Mouse (Mus musculus) bone marrow, adult 2 months (tissue): Measurements from ENCODE around the gene March8. TPM values are rescaled to one million over a fixed set of nuclear protein-coding genes. Genes with fewer than 3 reads are reported as not detected.

ENCODE experiments used
- H3K27ac ChIP-seq: fragments of 200-500 bp; 2 replicates; pipeline ENCODE4 v1.5.1; 2012; ENCODE audit warnings: low read depth, mild to moderate bottlenecking, control low read depth, inconsistent platforms, low read length; ENCODE audit not compliant: control insufficient read depth, poor library complexity, insufficient read depth
- H3K4me1 ChIP-seq: fragments of 200-500 bp; 2 replicates; pipeline ENCODE4 v1.6.1; 2011; ENCODE audit warnings: low read length; ENCODE audit not compliant: control insufficient read depth, insufficient read depth
- H3K4me3 ChIP-seq: fragments of 200-500 bp; replicated peaks from 2 replicates; pipeline ENCODE3; 2011; ENCODE audit warnings: mild to moderate bottlenecking, low read depth, low read length, control low read depth; ENCODE audit not compliant: control insufficient read depth
- CTCF ChIP-seq: fragments of 200-500 bp; IDR thresholded peaks from 2 replicates; pipeline ENCODE4 v1.5.1; 2011; ENCODE audit warnings: low read length, control low read depth; ENCODE audit not compliant: control insufficient read depth, insufficient read depth
- POLR2A ChIP-seq: fragments of 200-500 bp; IDR thresholded peaks from 2 replicates; pipeline ENCODE4 v1.6.1; 2011; ENCODE audit warnings: low read depth, mild to moderate bottlenecking, control low read depth, low read length, borderline replicate concordance; ENCODE audit not compliant: control insufficient read depth
- WGBS: fragments of 180-500 bp; shearing (Covaris S2); methylation state at CpG from one replicate; pipeline ENCODE4 v1.1.7; 2018; 5-methylcytosine and 5-hydroxymethylcytosine counted together
- polyA plus RNA-seq: library from polyadenylated mRNA; stranded (reverse); fragments of >200 nt; gene quantifications from 2 replicates; pipeline ENCODE4 v1.2.4, GENCODE M21; 2011; ENCODE audit warnings: low replicate concordance; ENCODE audit not compliant: missing spikeins, insufficient read depth, insufficient read length

March8 gene
- polyA plus RNA-seq, 1 experiment: 61.5 TPM

DNA sequence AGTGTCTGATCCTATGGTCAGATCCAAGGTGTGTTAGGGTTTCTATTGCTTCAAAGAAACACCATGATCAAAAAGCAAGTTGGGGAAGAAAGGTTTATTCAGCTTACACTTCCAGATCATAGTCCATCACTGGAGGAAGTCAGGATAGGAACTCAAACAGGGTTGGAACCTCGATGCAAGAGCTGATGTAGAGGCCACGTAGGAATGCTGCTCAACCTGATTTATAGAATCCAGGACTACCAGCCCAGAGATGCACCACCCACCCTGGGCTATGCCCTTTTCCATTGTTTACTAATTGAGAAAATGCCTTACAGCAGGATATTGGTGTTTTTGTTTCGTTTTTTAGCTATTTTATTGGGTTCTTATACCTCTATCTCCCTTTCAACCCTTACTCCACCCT is 23.6 kb downstream of the March8 start:
- Histone ChIP-seq H3K27ac (no peak overlapping the region), H3K4me3 (no peak overlapping the region), H3K4me1 (no peaks in the 10 kb centered on the region; the same call in 1 of the 2 replicates)
- WGBS: 87% methylated on average over 3 of the region's 3 CpGs
- TF ChIP-seq POLR2A: no peak
- no peak for TF ChIP-seq CTCF

DNA sequence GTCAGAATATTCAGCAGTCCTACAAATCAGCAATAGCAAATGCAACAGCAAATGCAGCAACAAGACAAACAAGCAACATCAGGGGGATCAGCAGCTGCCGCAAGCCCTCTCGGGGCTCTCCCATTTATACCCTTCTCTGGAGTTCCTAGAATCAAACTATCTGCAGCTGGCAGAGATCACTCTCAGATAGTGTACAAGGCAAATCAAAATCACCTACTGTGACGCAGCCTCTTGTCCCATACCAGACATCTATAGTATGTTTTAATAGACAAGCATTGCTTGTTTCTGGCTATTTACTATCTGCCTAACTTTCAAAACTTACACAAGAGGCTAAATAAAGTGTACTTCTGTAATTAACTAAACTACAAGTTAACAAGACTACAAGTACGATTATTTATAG is 24.2 kb downstream of the March8 start:
- 90% methylated on average over 4 of the region's 4 CpGs for WGBS
- Histone ChIP-seq H3K4me1 (no peaks in the 10 kb centered on the region; the same call in 1 of the 2 replicates), H3K4me3 (no peak overlapping the region), H3K27ac (no peak overlapping the region)
- no peak for TF ChIP-seq POLR2A
- TF ChIP-seq CTCF: no peak

DNA sequence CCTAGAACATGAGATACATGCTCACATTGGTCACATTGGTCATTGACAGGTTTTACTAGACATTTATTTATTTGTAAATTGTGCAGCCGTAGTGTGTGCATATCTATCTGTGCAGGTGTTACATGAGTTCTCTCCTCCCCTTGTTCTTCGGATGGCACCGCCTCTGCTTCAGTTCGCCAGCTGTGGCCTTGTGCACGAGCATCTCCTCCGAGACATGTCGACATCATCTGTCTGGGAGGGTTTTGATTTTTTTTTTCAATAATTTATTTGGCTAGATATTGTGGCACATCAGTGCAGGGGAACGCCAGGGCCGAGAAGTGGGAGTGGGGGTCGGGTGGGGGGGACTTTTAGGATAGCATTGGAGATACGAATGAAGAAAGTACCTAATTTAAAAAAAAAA is 30.1 kb downstream of the March8 start:
- WGBS: 68% methylated on average over 11 of the region's 11 CpGs
- H3K4me1 ChIP-seq: peaks cover 4% of the 10 kb centered on the region
- H3K27ac ChIP-seq: no peak overlapping the region
- H3K4me3 ChIP-seq: no peak overlapping the region
- TF ChIP-seq CTCF: no peak
- TF ChIP-seq POLR2A: no peak

DNA sequence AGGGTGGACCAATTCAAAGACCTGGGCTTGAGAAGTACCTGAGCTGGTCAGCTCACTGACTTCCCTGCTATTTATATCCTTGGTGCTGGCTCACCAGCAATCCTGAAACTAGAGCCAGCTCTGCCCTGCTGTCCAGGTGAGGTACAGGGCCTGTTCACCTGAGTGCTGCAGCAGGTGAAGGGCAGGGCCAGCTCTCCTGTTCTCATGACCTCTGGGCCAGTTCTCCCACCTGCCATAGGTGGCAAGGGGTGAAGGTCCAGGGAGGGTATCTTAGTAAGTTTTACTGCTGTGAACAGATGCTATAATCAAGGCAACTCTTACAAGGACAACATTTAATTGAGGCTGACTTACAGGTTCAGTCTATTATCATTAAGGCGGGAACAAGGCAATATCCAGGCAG is 32.0 kb downstream of the March8 start:
- H3K4me3 ChIP-seq: peak overlapping the region; percentile 22
- WGBS: 90% methylated on average over 1 of the region's 1 CpGs
- TF ChIP-seq CTCF (no peak), POLR2A (no peak)
- peaks cover 4% of the 10 kb centered on the region for H3K4me1 ChIP-seq
- peak overlapping the region; percentile 76 for H3K27ac ChIP-seq

DNA sequence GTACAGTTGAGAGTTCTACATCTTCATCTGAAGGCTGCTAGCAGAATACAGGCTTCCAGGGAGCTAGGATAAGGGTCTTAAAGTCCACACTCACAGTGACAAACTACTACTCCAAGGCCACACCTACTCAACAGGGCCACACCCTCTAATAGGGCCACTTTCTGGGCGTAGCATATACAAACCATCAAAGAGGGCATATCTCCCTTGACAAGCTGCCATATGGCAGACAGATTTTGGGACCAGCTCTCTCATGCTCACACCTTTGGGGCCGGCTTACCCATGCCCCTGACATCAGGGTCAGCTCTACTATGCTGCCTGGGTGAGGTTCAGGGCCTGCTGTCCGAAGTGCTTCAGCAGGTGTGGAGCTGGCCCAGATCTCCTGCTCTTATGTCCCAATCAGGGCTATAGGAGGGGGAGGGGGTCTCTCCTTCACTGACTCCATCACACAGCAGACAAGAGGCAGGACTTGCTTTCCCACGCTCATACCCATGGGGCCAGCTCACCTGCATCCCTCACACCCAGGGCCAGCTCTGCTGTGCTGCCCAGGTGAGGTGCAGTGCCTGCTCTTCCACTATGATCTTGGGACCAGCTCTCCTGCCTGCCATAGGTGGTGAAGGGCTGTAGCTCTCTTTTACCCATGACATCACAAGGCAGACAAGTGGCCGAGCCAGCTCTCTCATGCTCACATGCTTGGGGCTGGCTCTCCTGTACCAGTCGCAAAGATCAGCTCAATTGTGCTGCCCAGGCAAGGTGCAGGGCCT is 32.6 kb downstream of the March8 start:
- H3K27ac ChIP-seq: no peak overlapping the region; the same call in 1 of the 2 replicates
- WGBS: 80% methylated on average over 6 of the region's 6 CpGs
- peaks cover 4% of the 10 kb centered on the region for H3K4me1 ChIP-seq
- TF ChIP-seq POLR2A (no peak), CTCF (no peak)
- H3K4me3 ChIP-seq: no peak overlapping the region

DNA sequence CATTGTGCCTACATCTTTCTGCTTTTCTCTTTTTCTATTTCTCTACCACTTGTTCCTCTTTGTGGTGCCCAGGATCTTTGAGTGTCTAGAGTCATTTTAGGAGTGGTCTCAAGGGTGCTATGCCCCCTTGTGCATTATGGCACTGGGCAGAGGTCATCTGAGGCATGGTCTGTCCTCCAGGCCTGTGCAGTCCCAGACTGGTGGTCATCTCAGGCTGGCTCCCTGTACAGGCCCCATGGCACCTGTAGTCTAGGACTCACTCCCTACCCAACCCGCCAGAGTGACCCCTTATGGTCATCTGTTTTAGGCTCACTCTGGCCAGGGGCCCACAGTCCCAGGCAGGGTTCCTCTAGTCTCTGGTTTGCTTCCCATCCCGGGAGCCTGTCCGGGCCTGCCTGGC is 33.7 kb downstream of the March8 start:
- WGBS: 92% methylated on average over 3 of the region's 3 CpGs
- Histone ChIP-seq H3K4me3 (no peak overlapping the region), H3K27ac (no peak overlapping the region), H3K4me1 (peaks cover 4% of the 10 kb centered on the region)
- no peak for TF ChIP-seq POLR2A
- no peak for TF ChIP-seq CTCF

DNA sequence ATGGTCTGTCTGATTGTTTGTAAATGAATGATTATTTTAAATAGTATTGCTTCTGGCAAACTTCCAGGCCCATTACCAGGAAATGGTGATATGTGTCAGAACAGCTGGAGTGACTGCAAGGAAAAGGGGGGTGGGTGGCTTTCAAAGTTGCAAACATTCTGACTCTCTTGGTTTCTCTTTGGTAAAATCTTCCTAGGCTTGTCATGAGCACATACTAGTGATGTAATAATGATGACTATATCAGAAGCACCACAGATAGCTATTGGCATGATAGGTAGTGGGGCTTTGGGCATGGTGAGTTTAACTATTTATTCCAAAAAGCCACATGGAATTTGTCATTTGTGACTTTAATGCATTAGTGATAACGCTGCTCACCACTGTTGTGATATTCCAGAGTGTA is 36.3 kb downstream of the March8 start:
- Histone ChIP-seq H3K27ac (no peak overlapping the region), H3K4me3 (no peak overlapping the region), H3K4me1 (peaks cover 4% of the 10 kb centered on the region)
- TF ChIP-seq CTCF (no peak), POLR2A (no peak)
- WGBS: 84% methylated on average over 1 of the region's 1 CpGs

DNA sequence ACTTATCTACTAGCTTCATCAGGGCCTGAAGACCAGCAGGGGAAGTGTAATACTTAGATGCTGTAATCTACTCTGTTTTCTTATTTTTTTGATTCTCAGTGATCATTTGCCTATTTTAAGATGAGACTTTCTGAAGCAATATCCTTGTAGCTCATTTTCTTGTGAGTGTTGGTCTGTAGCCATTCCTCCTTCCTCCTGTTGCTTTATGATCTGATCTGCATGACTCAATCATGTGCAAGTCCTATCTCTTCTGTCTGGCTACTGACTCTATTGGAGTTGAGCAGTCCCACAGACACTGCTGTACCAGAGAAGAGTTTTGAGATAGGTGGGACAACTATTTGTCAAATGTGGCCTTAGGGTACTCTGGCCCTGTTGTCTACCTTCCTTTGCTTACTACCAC is 36.8 kb downstream of the March8 start:
- H3K27ac ChIP-seq: no peak overlapping the region
- TF ChIP-seq CTCF (no peak), POLR2A (no peak)
- H3K4me1 ChIP-seq: peaks cover 5% of the 10 kb centered on the region
- no peak overlapping the region for H3K4me3 ChIP-seq
